Mouse (Mus musculus): ENCODE measurements at regions not wholly inside any gene's neighbourhood (a gene's known extent, or its start where the extent isn't known, plus 50 kb on each side); places are given as distances from the start of the nearest gene placed in this dataset.

GRCm38 (mm10) chr7:125152281-125152680 lies 292.2 kb upstream of the Kdm8 start:
- DNase-seq (ENCODE audit: low read depth, low spot score): no peak

- DNase-seq (ENCODE audit: low read depth, low spot score): no peak
Observed at GRCm38 (mm10) chr7:125155291-125155690, 289.2 kb upstream of the Kdm8 start.

GRCm38 (mm10) chr7:125166881-125167351 lies 277.6 kb upstream of the Kdm8 start:
- DNase-seq (ENCODE audit: low read depth, low spot score): no peak

- no peak for DNase-seq (ENCODE audit: low read depth, low spot score)
Observed at GRCm38 (mm10) chr7:125167666-125168065, 276.8 kb upstream of the Kdm8 start.

- peak; percentile 83 for DNase-seq (ENCODE audit: low read depth, low spot score)
Observed at GRCm38 (mm10) chr7:125181548-125181947, 262.9 kb upstream of the Kdm8 start.

- peak; percentile 73 for DNase-seq (ENCODE audit: low read depth, low spot score)
Observed at GRCm38 (mm10) chr7:125182266-125182665, 262.2 kb upstream of the Kdm8 start.

- DNase-seq (ENCODE audit: low read depth, low spot score): peak; percentile 9
Observed at GRCm38 (mm10) chr7:125183011-125183410, 261.5 kb upstream of the Kdm8 start.

GRCm38 (mm10) chr7:125185037-125185679 lies 259.3 kb upstream of the Kdm8 start:
- no peak for DNase-seq (ENCODE audit: low read depth, low spot score)

GRCm38 (mm10) chr7:125187011-125187740 lies 257.3 kb upstream of the Kdm8 start:
- no peak for DNase-seq (ENCODE audit: low read depth, low spot score)

GRCm38 (mm10) chr7:125188986-125189385 lies 255.5 kb upstream of the Kdm8 start:
- no peak for DNase-seq (ENCODE audit: low read depth, low spot score)

GRCm38 (mm10) chr7:125190067-125190466 lies 254.4 kb upstream of the Kdm8 start:
- DNase-seq (ENCODE audit: low read depth, low spot score): no peak

- no peak for DNase-seq (ENCODE audit: low read depth, low spot score)
Observed at GRCm38 (mm10) chr7:125191313-125191712, 253.2 kb upstream of the Kdm8 start.

- no peak for DNase-seq (ENCODE audit: low read depth, low spot score)
Observed at GRCm38 (mm10) chr7:125211346-125211973, 233.0 kb upstream of the Kdm8 start.

- no peak for DNase-seq (ENCODE audit: low read depth, low spot score)
Observed at GRCm38 (mm10) chr7:125214036-125214435, 230.4 kb upstream of the Kdm8 start.

- DNase-seq (ENCODE audit: low read depth, low spot score): no peak
Observed at GRCm38 (mm10) chr7:125217630-125218029, 226.8 kb upstream of the Kdm8 start.

- no peak for DNase-seq (ENCODE audit: low read depth, low spot score)
Observed at GRCm38 (mm10) chr7:125222684-125223083, 221.8 kb upstream of the Kdm8 start.

- DNase-seq (ENCODE audit: low read depth, low spot score): no peak
Observed at GRCm38 (mm10) chr7:125234911-125235310, 209.6 kb upstream of the Kdm8 start.

- no peak for DNase-seq (ENCODE audit: low read depth, low spot score)
Observed at GRCm38 (mm10) chr7:125237026-125237425, 207.4 kb upstream of the Kdm8 start.

GRCm38 (mm10) chr7:125243021-125243420 lies 201.5 kb upstream of the Kdm8 start:
- DNase-seq (ENCODE audit: low read depth, low spot score): no peak

GRCm38 (mm10) chr7:125248386-125248785 lies 196.1 kb upstream of the Kdm8 start:
- DNase-seq (ENCODE audit: low read depth, low spot score): peak; percentile 7

- DNase-seq (ENCODE audit: low read depth, low spot score): no peak
Observed at GRCm38 (mm10) chr7:125250385-125250784, 194.1 kb upstream of the Kdm8 start.

GRCm38 (mm10) chr7:125250970-125251585 lies 193.4 kb upstream of the Kdm8 start:
- DNase-seq (ENCODE audit: low read depth, low spot score): peak; percentile 16
